Mouse (Mus musculus) cerebellum, adult 9-11 months (tissue): ENCODE measurements around the gene Slc25a41.

Experiments used
- DNase-seq: peaks from one replicate; pipeline ENCODE4 v3.0.0; 2022

The Slc25a41 gene

DNA sequence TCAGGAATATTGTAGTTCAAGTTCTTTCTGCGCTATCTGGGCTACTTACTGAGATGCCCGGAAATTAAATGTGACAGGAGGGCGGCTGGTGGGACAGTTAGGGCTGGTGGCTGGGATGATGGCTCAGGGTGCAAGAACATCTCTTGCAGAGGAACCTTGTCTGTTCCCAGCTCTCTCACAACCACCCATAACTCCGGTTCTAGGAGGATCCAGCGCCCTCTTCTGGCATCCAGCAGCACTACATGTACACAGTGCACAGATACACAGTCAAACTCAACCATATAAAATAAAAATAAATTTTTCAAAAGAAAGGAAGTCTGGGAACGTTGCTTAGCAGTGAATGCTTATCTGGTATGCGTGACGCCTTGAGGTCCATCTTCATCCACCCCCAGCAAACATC is 2.5 kb downstream of the Slc25a41 start:
- DNase-seq: no peak

DNA sequence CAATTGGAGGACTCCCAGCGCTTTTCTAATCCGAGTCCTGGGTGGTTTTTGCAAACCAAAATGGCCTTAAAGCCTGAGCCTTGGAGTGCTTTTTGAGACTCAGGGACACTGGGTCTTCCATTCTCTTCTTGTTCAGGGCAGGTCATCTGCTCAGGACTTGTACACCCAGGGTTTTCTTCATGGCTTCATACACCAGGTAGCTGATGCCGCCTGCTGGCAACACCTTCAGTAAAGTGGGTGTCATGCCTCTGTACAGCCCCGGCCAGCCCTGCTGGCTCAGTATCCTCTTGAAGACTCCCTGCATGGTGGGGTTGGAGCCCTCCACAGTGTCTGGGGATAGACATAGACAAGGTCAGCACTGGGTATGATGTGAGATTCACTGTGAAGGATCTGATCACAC is 8.6 kb downstream of the Slc25a41 start:
- DNase-seq: peak; percentile 67

DNA sequence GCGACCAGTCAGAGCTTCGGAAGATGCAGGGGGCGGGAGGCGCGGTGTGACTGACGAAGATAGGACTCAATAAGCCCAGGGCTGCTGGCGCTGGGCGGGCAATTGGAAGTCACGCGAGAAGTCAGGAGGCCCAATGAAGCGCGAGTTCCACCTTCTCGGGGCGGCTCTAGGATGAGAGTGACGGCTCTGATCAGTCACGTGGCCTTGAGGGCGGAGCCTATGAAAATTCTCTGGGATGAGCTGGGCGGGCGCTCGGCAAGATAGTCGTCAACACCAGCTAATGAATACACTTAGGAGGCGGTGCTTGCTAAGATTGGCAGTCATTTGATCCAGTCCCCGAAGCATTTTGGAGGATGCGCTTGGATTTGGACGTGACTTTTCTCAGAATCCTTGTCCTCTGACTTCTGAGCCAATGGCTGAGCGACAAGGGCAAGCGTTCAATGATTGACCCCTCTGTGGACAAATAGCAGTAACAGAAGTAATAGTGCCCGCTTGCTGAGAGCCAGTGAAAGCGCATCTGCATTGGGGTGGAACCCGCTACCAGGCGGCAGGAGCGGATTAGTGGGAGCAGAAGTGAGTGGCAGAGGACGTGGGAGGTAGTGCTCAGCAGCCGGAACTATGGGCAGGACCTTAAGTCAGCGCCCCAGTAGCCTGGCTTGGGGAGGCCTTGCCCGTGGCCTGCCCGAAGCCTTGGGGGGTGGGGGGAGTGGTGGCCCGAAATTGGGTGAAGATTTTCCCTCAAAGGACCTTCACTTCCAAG is 9.6 kb downstream of the Slc25a41 start:
- DNase-seq: peak; percentile 100

DNA sequence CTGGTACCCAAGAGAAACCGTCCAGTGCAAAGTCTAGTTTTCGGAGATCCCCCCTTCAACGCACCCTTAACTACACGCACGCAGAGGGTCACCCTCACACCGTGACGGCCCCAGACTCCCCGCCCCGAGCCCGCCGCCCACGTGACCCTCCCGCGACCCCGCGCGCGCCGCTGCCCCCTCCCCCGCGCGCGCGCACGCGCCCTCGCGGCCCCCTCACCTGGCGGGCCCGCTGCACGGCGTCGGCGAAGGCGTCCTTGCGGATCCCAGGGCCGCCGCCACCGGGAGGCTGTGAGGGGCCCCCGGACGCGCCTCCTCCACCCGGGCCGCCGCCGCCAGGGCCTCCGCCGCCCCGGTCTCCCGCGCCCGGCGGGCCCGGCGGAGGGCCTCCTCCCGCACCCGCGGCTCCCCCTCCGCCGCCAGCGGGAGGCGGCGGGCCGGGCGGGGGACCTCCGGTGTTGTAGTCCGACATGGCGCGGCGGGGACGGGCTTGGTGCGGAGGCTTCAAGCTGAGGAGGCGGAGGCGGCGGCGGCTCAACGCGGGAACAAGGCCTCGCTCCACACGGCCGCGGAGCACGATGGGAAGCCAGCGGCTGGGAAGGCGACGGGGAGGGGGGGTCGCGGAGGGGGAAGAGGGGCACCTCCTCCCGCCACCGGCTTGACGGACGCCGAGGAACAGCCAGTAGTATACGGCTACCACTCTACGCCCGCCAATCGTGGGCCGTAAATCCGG is 10.4 kb downstream of the Slc25a41 start, which contains the start of gene Khsrp:
TSS of gene Khsrp (minus strand) at position 592 of the 730 bp plus-strand sequence.
- DNase-seq: no peak

DNA sequence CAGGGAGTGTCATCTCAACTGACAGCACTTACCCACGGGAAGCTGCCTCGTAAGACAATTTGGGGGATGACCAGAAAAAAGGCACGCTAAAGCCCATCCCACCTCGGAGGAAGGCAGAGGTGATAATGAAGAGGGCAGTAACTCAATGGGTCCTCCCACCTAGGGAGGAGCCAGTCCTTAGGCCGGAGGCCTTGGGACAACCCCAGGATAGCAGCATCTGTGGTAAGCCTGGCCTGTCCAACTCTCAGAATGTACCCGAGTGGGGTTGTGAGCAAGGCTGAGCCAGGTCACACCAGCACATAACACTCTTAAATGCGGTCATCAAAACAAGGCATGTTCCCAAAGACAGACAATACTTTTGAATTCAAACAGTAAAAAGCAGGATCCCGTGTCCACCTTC is 11.8 kb downstream of the Slc25a41 start:
- DNase-seq: peak; percentile 49

DNA sequence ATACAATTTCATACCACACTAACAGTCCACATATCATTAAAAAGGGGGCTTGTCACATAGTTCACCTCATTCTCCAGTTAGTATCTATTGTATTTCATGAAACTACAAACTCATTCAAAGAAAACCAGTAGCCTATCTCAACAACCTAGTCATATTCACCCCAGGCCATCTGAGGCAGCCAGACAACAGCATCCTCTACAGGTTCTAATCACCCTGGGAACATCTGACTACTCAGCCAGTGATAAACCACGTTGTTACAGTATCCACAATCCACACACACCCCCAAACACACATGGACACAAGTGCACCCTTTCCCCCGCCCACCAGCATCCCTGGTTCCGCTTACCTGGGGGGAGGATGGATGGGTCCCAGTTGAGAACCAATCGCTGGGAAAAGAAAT is 14.0 kb downstream of the Slc25a41 start:
- DNase-seq: no peak

DNA sequence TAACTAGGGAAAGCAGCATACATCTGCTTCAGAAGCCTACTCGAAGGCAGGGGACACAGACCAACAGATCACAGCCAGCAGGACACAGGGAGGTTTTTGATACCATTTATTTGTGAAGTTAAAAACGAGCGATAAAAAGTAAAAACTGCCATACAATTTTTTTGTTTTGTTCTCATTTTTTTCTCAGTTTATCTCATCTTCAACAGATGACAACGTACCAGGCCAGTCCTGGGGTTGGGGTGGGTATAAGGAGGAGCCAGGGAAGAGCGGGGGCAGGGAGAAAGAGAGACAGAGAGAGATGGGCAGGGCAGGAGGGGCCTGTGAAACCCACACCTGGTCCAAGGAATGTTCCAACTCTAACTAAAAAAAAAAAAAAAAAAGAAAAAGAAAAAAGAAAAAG is 20.5 kb downstream of the Slc25a41 start:
- no peak for DNase-seq

DNA sequence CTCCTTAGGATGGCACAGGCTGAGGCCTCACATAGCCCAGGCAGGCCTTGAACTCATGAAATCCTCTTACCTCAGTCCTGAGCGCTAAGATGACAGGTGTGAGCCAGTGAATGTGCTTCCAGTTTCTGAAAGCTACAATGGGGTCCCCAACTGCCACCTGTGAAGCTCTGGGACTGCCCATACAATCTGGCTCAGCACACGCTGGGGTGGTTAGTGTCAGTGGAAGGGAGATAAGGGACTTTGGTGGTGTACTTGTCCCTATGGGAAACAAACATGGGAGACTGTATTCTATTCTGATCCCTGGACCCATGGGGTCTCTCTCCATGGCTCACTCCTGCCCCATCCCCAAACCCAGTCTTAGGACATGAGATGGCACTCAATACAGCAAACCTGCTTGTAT is 21.8 kb downstream of the Slc25a41 start:
- no peak for DNase-seq

DNA sequence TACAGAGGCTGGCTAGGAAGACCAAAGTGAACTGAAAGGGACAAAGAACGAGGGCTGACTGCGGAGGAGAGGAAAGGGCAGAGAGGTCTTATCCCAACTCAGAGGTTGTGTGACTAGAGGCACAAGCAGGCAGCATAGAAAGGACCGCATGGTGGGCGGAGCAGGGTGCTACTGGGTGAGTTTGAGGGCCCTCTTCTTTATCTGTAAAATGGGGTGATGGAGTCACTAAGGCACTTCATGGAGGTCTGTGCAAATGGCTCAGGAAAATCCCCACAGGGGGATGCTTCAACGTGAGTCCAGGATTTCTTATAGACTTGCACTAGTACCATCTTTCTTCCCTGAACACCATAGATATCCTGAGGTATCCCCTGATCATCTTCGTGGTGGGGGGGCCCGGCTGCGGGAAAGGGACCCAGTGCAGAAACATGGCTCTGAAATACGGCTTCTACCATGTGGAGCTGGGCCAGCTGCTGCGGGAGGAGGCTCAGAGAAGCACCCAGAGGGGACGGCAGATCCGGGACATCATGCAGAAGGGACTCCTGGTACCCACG is 29.1 kb downstream of the Slc25a41 start:
- peak; percentile 71 for DNase-seq

DNA sequence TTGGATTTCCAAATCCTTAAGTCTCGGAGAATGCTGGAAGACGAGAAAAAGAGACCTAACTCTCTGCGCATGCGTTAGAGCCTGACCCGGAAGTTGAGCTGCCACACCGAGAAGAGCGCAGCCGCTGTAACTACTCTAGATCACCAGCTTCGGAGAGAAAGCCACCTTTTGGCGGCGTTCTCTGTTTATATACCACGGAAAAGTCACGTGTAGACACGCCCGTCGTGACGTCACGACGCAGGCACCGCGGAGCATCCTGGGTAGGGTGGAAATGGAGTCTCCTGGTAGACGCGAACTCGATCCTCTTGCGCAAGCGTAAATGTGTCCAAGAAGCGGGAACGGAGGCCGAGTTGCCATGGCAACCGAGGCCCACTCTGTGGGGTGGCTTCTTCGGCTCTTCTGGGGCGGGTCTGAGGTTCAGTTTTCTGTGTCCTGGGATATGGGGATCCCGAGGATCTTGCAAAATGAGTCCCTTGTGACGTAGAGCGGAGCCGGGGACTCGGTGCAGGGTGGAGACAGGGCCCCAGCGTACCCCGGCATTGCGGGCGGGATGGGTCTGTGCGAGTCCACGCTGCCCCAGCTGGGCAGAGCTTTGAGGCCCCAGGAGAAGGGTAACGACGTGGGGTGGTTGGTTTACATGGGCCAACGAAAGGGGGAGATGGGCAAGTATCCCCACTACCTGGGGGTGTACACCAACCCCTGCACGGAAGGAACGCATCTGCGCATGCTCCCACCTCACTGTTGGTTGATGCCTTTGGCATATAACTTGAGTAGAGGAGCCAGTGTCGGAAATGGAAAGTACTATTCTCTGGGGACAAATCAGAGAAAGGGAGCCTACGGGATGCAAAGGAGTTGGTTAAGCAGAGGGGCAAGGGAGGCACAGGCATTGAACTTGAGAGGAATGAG is 30.0 kb downstream of the Slc25a41 start, which contains the start of the genes Gtf2f1 and Gm17949:
TSS of gene Gtf2f1 (minus strand) at position 53 of the 906 bp plus-strand sequence.
TSS of gene Gm17949 (plus strand) at position 234 of the 906 bp plus-strand sequence.
- peak; percentile 96 for DNase-seq

DNA sequence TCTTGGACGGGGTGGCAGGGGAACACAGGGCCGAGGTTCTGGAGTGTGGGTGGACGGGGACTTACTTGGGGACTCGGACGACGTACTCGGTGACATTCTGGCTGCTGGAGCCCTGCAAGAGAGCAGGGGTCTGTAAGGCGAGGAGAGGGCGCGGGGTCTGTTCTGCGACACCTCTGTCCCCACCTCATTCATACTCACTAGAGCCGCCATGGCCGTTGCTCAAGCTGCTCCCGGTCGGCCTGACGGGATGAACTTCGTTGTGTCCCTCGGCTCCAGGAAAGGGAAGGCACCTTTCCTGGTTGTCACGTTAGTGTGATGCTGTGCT is 30.6 kb downstream of the Slc25a41 start:
- DNase-seq: no peak

DNA sequence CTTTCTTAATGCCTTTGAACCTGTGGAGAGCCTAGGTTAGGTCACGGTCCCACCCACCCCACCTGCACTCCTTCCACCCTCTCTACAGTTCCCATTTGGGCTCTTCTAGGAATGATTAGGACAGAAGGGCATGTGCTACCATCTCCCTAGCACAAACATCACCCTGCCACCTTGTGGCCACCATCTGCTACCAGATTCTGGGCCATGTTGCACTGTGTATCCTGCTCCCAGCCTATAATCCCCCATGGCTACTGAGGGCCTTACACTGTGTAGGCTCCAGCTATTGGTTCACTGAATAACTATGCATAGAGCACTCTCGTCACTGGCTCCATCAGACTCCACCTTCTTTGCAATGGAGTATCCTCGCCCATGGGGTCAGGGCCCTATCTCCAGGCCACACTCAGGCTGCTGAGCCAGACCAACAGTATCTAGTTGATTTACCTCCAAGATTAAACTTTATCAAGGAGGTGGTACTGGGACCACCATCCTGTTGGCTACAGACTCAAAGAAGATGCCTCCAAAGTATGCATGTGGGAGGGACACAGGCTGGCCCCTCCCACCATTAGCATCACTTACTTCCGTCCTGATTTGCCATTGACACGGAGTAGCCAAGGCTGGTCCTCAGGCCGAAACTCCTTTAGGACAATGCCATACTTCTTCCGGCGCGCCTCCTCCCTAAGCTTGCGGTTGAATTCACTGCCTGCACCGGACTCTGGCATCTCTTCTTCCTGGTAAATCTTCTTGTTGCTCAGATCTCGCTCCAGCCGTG is 34.1 kb downstream of the Slc25a41 start:
- no peak for DNase-seq

DNA sequence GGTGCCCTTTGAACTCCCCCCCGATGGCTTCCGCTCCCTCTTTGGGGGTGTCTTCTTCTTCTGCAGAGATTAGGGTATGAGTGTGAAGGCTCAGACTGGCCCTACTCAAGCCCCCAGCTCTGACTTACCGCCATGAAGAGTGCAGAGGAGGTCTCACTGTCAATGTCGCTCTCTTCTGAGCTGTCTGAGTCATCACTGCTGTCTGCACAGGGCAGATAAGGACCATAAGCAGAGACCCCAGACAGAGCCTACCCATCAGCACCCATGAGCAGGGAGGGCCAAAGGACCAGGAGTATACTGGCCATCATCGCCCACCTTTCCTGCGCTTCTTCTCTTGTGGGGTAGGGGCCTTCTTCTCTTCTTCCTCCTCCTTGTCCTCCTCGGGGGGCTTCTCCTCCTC is 37.5 kb downstream of the Slc25a41 start:
- no peak for DNase-seq

DNA sequence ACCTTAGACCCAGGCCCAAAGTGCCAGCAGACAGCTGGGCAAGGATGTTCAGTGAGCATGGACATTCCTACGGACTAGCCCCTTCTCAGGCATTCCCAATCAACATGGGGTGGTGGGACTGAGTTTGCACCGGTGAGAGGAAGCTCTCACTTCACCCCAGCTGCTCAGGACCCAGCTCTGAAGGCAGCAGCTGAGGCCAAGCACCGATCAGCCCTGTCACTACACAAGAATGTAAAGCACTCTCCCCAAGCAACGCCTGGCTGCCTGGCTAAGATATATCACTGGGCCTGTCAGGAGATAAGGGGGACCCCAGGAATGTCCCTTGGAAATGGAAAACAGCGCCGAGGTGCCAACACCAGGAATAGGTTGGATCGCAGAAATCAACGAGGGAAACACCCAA is 40.2 kb downstream of the Slc25a41 start:
- no peak for DNase-seq

DNA sequence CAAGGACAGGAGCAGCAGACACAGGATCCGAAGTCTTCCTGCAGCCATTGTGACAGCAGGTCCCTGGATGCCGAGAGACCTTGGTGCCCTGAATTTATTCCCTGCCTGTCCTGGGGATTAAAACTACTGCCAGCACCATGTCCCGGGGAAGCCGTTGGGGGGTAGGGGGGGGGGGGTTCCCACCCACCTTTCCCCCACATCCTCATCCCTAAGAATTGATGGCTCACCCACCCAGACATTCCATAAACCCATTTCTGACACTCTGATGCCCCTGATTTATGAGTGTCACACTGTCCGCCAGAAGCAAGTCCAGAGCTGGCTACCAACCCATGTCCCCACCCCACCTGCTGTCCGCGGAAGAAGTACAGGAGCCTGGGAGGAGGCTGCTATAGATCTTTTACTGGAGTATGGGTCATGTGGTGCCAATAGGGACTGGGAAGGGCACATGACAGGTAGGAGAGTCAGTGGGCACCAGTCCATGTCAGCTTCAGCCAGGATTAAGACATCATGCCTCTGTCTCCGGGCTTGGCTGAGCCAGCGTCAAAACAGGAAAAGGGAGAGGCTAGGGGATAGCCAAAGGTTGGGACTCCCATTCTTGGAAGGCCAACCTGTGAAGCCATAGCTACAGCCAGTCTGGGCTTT is 41.4 kb downstream of the Slc25a41 start, which contains the start of gene Pspn:
TSS of gene Pspn (minus strand) at position 51 of the 642 bp plus-strand sequence.
- DNase-seq: peak; percentile 39

DNA sequence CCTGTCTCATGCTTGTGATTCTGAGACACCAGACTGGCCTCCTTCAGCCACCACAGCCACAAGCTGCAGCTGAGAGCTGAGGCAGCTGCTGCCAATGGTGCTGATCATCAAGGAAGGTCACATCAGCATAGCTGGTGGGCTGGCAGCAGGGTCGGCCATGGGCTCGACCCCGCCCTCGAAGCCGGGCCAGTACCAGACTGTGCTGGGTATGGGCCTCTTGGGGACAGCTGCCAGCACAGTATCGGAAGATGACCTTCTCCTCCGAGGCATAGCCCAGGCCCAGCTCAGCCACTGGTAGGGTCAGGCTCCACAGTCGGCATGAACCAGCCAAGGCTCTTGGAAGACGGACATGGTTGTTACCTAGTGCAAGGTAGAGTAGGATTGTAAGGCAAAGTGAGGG is 42.0 kb downstream of the Slc25a41 start:
- no peak for DNase-seq

DNA sequence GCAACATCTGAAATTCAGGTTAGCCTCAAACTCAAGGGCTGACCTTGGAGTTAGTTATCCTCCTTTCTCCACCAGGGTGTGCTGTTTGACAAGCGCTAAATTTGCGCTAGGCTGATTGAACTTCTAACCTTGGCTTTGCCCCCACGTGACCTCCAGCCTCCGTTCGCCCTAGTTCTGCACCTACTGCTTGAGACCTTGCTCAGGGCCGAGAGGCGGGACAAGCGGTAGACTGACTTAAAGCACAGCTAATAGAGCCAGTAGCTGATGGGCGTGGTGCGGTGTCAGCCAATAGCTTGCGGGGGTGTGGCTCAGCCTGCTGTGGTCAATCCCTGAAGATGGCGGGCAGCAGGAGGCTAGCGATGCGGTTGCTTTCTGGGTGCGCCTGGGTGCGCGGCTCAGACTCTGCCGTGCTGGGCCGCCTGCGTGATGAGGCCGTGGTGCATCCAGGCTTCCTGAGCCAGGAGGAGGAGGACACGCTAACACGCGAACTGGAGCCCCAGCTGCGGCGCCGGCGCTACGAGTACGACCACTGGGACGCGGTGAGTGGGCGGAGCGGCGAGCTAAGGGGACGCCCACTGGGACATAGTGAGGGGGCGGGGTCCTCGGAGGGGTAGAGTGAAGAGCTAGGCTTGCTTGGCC is 44.3 kb downstream of the Slc25a41 start, which contains the start of gene Alkbh7:
TSS of gene Alkbh7 (plus strand) at position 311 of the 639 bp plus-strand sequence.
- peak; percentile 98 for DNase-seq

DNA sequence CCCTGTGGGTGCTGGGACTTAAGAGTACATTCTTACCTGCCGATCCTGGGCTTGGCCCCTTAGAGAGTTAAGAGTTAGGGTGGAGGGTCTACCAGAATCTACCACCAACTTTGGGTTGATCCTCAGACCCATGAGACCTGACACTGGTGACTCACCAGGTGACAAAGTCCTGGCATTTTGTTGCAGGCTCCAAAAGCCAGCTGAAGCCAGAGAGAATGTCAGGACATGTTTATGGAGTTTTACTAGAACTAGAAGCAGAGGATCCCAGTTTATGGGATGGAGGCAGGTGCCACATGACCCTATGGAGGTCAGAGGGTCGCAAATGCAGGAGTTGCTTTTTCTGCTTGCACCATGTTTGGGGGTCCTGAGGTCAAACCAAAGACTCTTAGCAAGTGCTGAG is 44.9 kb downstream of the Slc25a41 start:
- peak; percentile 41 for DNase-seq

DNA sequence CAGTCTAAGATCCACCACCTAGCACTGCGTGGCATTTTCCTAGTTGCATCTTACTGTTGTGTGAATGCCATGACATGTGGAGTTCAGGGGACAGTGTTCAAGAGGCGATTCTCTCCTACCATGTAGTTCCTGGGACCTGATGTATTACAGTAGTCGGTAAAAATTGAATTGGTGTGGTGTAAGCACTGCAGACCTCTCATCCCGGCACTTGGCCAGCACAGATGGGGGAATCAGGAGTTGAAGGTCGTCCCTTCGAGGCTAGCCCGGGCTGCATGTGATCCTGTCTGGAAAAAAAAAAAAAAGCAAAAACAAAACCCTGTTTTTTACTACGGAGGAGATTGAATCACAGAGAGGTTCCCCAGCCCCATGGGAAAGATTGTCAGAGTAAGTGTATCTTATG is 46.4 kb downstream of the Slc25a41 start:
- no peak for DNase-seq

DNA sequence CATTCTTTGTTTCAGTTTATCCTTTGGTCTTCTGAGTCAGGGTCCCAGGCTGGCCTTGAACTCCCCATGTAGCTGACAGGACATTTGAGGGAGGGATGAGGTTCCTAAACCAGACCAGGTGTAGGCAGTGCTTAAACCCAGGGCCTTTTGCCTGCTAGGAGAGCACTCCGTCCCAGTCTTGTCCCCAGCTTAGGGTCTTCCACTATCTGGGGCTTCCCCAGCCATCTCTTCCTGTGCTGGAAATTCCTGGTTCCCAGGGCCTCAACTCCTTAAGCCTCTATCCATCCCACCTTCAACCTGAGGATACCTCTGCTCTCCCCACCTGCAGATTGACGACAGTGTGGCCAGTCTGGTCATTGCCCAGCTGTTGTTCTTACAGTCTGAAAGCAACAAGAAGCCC is 50.5 kb downstream of the Slc25a41 start:
- peak; percentile 30 for DNase-seq
